Comparison of ENCODE assay signal across 1 mouse cellular context in the genomic region with DNA sequence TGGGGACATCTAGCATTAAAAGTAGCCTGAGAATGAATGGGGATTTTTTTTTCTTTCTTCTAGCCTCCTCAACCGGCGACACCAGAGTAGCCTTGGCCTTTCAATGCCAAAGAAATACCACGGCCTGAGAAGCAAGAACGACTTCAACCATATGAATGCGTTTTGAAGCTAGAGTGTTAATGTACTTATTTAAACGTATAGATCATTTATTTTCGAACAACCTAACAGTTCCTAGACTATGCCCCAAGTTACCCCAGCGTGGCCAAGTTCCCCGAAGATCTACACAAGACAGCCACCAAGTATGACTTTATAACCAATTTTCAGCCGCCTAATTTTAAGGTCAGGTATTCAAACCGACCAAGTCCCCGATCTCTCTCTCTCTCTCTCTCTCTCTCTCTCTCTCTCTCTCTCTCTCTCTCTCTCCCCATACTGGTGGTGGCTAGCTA.
TF ChIP-seq lines count a peak whose summit lies in the region.

No protein-coding gene starts in this region.

TF ChIP-seq in CH12.LX, 34 proteins besides CTCF, POLR2A, EP300 and RAD21 (continued from another document):
- no peak for TF ChIP-seq TCF12 (IDR thresholded peaks at IDR 0.05; ENCODE audit: low read depth, low read length)
